Mouse (Mus musculus): ENCODE data around the gene Ago4. TPM values are rescaled to one million over a fixed set of nuclear protein-coding genes. Genes with fewer than 3 reads are reported as not detected.

Ago4 gene
- polyA plus RNA-seq (2015; fragmentation: Nextera tagmentation; extraction: Ambion mirVana) = 8.6 and 10.2 TPM in 2 replicates

DNA sequence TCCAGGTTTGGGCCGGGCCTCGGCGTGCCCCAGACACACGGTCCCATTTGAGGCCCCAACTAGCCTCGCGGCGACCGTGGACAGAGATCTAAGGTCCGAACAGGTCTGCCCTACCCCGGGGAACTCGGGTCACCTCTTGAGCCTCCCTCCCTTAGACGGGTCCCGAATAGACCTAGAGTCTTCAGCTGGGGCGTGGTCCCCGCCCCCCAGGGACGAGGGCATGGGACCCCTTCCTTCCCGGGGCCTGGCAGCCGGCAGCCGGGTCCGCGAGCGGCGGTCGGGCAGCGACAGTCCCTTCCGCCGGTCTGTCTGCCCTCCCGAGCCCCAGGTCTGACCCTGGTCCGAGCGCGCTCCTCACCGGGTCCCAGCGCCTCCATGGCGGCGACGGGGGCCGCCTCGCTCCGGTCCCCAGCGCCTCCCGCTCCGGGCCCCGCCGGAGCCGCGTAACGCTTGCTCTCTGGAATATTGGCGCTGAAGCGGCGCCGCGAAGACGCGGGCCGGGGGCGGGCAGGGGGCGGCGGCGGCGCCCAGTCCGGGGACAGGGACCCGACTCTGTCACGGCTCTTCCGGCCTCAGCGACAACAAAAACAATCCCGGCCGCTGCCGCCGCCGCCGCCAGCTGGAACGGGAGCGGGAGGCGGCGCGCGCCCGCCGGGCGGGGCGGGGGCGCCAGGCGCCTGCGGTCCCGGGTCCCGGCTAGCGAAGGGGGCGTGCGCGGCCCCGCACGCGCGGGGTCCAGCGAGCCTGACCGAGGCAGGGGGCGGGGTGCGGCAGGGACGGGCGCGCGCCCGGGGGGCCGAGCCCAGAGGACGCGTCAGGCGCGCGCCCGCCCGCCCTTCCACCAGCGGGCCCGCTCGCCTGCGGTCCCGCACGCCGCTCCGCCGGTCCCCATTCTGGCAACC lies at the start of gene Ago4:
Gene Ago4, minus strand, starts transcription at position 646 of the 902 bp plus-strand sequence.
- peak within 1 kb of the TSS; percentile 78 for H3K27ac ChIP-seq (replicated peaks)
- under 1% methylated on average over 104 of the region's 120 CpGs for WGBS
- peak within 1 kb of the TSS; percentile 88 for H3K4me2 ChIP-seq (replicated peaks)
- no peaks in the 10 kb centered on the region for H3K9me3 ChIP-seq
- H3K4me3 ChIP-seq = peak within 1 kb of the TSS; percentile 89
- no peaks in the 10 kb centered on the region for H3K36me3 ChIP-seq
- no peaks in the 10 kb centered on the region for H3K27me3 ChIP-seq
- H3K9ac ChIP-seq (replicated peaks) = peak within 1 kb of the TSS; percentile 92
- ATAC-seq (replicated peaks) = peak; percentile 92
- peaks cover 20% of the 10 kb centered on the region for H3K4me1 ChIP-seq

DNA sequence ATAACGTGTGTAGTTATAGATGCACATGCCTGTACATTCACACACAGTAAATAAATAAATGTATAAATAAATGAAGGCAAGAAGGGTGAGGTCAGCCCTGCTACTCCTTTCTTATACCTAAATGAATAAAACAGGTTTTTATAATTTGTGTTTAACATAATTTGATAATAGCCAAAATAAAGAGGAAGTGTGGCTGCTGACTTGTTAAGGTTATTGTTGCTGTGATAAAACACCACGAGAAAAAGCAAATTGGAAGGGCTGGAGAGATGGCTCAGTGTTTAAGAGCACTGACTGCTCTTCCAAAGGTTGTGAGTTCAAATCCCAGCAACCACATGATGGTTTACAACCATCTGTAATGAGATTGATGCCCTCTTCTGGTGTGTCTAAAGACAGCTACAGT lies 45.8 kb upstream of the Ago4 start:
- no peak overlapping the region for H3K4me3 ChIP-seq
- H3K4me2 ChIP-seq (replicated peaks) = no peak overlapping the region
- peaks cover 25% of the 10 kb centered on the region for H3K36me3 ChIP-seq
- no peaks in the 10 kb centered on the region for H3K27me3 ChIP-seq
- 87% methylated on average over 2 of the region's 2 CpGs for WGBS
- H3K9ac ChIP-seq (replicated peaks) = no peak overlapping the region
- no peaks in the 10 kb centered on the region for H3K4me1 ChIP-seq
- ATAC-seq (replicated peaks) = no peak
- H3K9me3 ChIP-seq = no peaks in the 10 kb centered on the region
- no peak overlapping the region for H3K27ac ChIP-seq (replicated peaks)

DNA sequence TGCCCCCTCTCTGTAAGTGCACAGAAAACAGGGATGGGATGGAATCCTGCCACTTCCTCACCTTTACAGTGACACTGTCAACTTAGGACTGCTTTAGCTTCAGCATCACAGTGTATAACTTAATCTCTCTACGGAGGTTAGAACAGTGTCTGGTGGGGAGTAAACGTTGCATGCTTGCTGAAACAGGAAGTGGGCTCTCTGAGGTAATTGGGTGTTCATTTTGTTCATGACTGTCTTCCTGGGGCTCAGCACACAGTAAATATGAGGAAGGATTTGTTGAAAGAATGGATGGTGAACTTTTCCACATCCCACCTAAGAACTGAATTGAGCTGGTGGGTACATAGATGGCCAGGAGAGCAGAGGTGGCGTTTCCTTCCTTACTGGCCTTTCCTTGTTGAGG lies 44.6 kb upstream of the Ago4 start:
- Histone ChIP-seq H3K36me3 (peaks cover 34% of the 10 kb centered on the region), H3K4me2 (replicated peaks) (no peak overlapping the region), H3K27me3 (no peaks in the 10 kb centered on the region), H3K27ac (replicated peaks) (no peak overlapping the region), H3K9me3 (no peaks in the 10 kb centered on the region), H3K4me3 (no peak overlapping the region), H3K9ac (replicated peaks) (no peak overlapping the region), H3K4me1 (no peaks in the 10 kb centered on the region)
- 97% methylated on average over 3 of the region's 3 CpGs for WGBS
- no peak for ATAC-seq (replicated peaks)

DNA sequence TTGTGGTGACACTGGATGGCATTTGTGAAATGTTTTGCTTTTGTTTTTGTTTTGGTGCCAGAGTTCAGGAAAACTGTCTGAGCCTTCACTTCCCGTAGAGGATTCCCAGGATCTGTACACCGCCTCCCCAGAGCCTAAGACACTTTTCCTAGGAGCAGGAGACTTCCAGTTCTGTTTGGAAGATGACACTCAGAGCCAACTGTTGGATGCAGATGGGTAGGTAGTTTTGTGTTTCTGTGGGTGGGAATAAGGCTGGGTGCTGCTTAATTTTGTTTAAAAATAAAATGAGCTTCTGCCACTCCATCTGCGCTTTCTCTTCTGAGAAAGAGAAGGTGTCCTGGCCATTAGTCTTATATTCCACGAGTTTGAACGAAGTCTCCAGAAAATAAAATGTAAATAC lies 43.0 kb upstream of the Ago4 start:
- H3K4me1 ChIP-seq = no peaks in the 10 kb centered on the region
- peaks cover 41% of the 10 kb centered on the region for H3K36me3 ChIP-seq
- no peak overlapping the region for H3K4me3 ChIP-seq
- H3K9me3 ChIP-seq = no peaks in the 10 kb centered on the region
- H3K4me2 ChIP-seq (replicated peaks) = no peak overlapping the region
- H3K27ac ChIP-seq (replicated peaks) = no peak overlapping the region
- no peaks in the 10 kb centered on the region for H3K27me3 ChIP-seq
- no peak overlapping the region for H3K9ac ChIP-seq (replicated peaks)
- no peak for ATAC-seq (replicated peaks)
- WGBS = 94% methylated on average over 5 of the region's 5 CpGs

DNA sequence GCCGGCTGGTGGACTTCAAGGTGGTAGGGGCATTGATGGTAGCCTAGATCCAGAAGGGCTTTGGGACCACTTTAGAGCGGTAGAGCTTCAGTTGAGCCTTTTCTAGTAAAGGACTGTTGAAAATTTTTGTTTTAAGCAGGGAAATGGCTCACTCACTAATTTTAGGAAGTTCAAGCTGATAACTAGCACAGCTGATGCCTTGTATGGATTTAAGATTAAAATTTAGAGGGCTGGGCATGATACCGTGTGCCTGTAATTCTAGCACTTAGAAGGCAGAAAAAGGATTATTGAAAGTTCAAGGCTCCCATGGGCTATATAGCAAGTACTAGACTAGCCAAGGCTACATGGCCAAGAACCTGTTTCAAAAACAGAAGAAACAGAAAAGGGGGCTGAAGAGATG lies 36.5 kb upstream of the Ago4 start:
- 95% methylated on average over 3 of the region's 3 CpGs for WGBS
- H3K4me1 ChIP-seq = no peaks in the 10 kb centered on the region
- no peak for ATAC-seq (replicated peaks)
- no peaks in the 10 kb centered on the region for H3K27me3 ChIP-seq
- no peak overlapping the region for H3K27ac ChIP-seq (replicated peaks)
- H3K36me3 ChIP-seq = peaks cover 36% of the 10 kb centered on the region
- no peak overlapping the region for H3K4me2 ChIP-seq (replicated peaks)
- no peak overlapping the region for H3K9ac ChIP-seq (replicated peaks)
- H3K4me3 ChIP-seq = no peak overlapping the region
- H3K9me3 ChIP-seq = no peaks in the 10 kb centered on the region

DNA sequence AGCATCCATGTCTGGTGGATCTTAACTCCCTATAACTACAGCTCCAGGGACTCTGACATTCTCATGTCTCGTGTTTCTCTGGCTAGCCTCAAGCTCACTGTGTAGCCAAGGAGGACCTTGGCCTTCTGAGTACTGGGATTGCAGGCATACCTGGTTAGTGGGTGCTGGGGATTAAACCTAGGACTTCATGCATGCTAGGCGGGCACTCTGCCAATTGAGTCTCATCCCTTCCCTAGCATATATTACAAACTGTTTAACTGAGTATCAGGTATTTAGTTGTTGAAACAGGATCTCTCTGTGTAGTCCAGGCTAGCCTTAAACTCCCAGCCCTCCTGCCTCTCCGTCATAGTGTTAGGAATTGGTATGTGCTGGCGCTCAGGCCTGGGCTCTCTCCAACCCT lies 34.0 kb upstream of the Ago4 start:
- H3K9me3 ChIP-seq = no peaks in the 10 kb centered on the region
- no peak overlapping the region for H3K4me3 ChIP-seq
- H3K4me2 ChIP-seq (replicated peaks) = no peak overlapping the region
- H3K27ac ChIP-seq (replicated peaks) = no peak overlapping the region
- peaks cover 18% of the 10 kb centered on the region for H3K36me3 ChIP-seq
- no peak overlapping the region for H3K9ac ChIP-seq (replicated peaks)
- no peak for ATAC-seq (replicated peaks)
- WGBS = 94% methylated on average over 4 of the region's 4 CpGs
- H3K4me1 ChIP-seq = no peaks in the 10 kb centered on the region
- no peaks in the 10 kb centered on the region for H3K27me3 ChIP-seq

DNA sequence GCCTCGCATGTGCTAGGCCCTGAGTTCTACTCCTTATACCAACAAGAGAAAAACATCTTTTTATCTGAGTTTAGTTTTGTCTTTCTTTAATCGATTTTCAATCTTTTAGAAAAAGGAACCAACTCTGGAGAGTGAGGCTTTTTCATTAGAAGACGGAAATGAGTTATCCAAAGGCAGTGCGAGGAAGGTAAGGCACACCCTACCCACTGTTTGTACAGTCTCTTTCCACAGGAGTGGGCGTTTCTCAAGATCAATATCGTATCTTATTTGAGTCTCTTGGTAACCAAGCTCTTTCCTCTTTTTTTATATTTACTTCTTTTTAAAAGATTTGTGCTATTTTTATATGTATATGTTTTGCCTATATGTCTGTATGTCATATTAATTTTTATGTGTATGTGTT lies 30.5 kb upstream of the Ago4 start:
- no peaks in the 10 kb centered on the region for H3K9me3 ChIP-seq
- H3K36me3 ChIP-seq = peaks cover 17% of the 10 kb centered on the region
- H3K4me3 ChIP-seq = no peak overlapping the region
- H3K4me1 ChIP-seq = no peaks in the 10 kb centered on the region
- no peak overlapping the region for H3K9ac ChIP-seq (replicated peaks)
- H3K27ac ChIP-seq (replicated peaks) = no peak overlapping the region
- no peaks in the 10 kb centered on the region for H3K27me3 ChIP-seq
- H3K4me2 ChIP-seq (replicated peaks) = no peak overlapping the region
- ATAC-seq (replicated peaks) = no peak
- 92% methylated on average over 6 of the region's 6 CpGs for WGBS

DNA sequence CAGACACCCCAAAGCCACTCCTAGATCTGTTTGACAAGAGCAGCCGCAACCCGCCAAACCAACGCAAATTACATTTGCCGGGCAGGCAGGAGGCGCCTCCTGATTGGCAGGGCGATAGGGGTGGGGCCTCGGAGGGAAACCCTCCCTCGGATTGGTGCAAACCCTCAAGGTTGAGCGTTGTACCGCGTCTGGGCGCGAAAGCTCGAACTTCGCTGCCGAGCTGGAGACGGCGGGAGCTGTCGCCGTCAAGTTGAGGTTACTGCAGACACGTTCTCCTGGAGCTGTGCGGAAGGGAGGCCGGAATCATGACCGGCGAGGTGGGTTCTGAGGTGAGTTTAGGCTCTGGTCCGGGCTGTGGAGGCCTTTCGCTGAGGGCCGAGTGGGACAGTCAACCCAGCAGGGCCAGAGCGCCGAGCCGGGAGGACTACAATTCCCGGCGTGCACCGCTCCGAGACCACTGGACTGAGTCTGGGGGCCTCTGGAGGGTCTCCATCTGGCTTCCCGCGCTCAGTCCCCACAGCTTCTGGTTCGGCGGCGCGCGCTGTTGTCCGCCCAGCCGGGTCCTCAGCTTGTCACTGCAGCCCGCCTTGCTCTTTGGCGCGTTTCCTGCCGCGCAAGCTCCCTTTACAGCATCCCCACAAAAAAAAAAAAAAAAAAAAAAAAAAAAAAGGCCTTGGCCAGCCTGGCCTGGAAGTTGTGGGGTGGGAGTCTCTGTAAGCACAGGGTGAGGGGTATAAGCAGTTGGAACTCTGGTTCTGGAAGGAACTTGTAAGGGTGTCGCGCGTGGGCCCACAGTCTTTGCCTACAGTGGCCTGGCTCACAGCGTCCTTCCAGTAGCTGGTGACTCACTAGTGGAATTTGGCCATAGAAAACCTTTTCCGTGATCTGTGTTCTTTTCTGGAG lies 23.8 kb upstream of the Ago4 start, which contains the start of gene Clspn:
Gene Clspn, plus strand, starts transcription at position 127 of the 903 bp plus-strand sequence.
- peak within 1 kb of the TSS; percentile 31 for H3K27ac ChIP-seq (replicated peaks)
- no peaks in the 10 kb centered on the region for H3K27me3 ChIP-seq
- H3K4me3 ChIP-seq = peak within 1 kb of the TSS; percentile 56
- no peaks in the 10 kb centered on the region for H3K36me3 ChIP-seq
- no peaks in the 10 kb centered on the region for H3K9me3 ChIP-seq
- peak within 1 kb of the TSS; percentile 41 for H3K9ac ChIP-seq (replicated peaks)
- peaks cover 12% of the 10 kb centered on the region for H3K4me1 ChIP-seq
- peak within 1 kb of the TSS; percentile 75 for H3K4me2 ChIP-seq (replicated peaks)
- ATAC-seq (replicated peaks) = peak; percentile 99
- under 1% methylated on average over 54 of the region's 54 CpGs for WGBS

DNA sequence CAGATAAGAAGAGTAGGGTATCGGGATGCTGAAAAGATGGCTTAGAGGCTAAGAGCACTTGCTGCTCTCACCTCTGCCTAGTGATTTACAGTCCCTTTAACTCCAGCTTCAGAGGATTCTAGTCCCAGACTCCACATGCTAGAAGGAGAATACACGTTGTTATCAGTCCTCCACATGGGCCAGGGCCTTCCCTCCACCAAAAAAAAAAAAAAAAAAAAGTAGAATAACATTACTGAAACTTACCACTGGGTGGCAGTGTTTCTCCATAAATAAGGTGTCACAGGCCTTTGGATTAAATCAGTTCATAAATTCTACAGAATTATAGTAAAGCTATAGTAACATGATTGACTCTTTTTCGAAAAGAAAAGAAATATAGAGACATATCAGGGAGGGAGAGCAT lies 21.2 kb upstream of the Ago4 start:
- WGBS = 32% methylated on average over 3 of the region's 3 CpGs
- ATAC-seq (replicated peaks) = no peak

DNA sequence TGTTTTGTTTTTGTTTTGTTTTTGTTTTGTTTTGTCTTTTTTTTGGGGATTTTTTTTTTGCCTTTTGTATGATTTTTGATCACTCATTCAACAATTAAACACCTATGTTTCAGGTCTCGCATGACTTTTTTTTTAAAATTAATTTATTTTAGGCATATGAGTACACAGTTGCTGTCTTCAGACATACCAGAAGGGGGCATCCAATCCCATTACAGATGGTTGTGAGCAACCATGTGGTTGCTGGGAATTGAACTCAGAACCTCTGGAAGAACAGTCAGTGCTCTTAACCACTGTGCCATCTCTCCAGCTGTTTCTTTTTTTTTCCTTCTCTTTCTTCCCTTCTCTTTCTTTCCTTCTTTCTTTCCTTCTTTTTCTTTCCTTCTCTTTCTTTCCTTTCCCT lies 20.4 kb upstream of the Ago4 start:
- Histone ChIP-seq H3K9ac (replicated peaks) (no peak overlapping the region), H3K27ac (replicated peaks) (no peak overlapping the region), H3K27me3 (no peaks in the 10 kb centered on the region), H3K36me3 (no peaks in the 10 kb centered on the region), H3K4me1 (peaks cover 14% of the 10 kb centered on the region), H3K4me2 (replicated peaks) (no peak overlapping the region), H3K9me3 (no peaks in the 10 kb centered on the region), H3K4me3 (no peak overlapping the region)
- WGBS = 80% methylated on average over 1 of the region's 1 CpGs
- ATAC-seq (replicated peaks) = no peak

More for the DNA sequence above, 21.2 kb upstream of the Ago4 start:
- Histone ChIP-seq H3K4me1 (peaks cover 14% of the 10 kb centered on the region), H3K36me3 (no peaks in the 10 kb centered on the region), H3K27me3 (no peaks in the 10 kb centered on the region), H3K4me3 (no peak overlapping the region), H3K9ac (replicated peaks) (no peak overlapping the region), H3K4me2 (replicated peaks) (no peak overlapping the region), H3K27ac (replicated peaks) (no peak overlapping the region), H3K9me3 (no peaks in the 10 kb centered on the region)

DNA sequence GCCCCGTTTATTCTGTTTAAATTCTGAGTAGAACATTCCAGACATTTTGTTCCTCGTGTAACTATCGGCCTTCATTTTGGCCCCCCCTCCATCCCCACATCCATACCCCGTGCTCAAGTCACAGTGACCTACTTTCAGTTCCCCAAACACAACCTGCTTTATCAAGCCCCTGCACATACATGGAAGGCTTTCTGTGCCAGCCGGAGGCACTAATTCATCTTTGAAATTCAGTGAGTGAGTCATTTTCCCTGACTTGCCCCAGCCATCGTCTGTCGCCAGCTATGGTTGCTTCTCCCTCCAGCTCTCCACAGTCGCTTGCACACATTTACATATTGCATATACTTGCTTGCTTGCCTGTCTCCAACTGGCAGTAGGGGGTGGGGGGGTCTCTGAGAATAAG lies 19.8 kb upstream of the Ago4 start:
- H3K9me3 ChIP-seq = no peaks in the 10 kb centered on the region
- H3K27ac ChIP-seq (replicated peaks) = no peak overlapping the region
- peaks cover 14% of the 10 kb centered on the region for H3K4me1 ChIP-seq
- no peaks in the 10 kb centered on the region for H3K27me3 ChIP-seq
- 55% methylated on average over 8 of the region's 8 CpGs for WGBS
- no peak overlapping the region for H3K4me3 ChIP-seq
- H3K4me2 ChIP-seq (replicated peaks) = no peak overlapping the region
- H3K36me3 ChIP-seq = no peaks in the 10 kb centered on the region
- ATAC-seq (replicated peaks) = no peak
- H3K9ac ChIP-seq (replicated peaks) = no peak overlapping the region

DNA sequence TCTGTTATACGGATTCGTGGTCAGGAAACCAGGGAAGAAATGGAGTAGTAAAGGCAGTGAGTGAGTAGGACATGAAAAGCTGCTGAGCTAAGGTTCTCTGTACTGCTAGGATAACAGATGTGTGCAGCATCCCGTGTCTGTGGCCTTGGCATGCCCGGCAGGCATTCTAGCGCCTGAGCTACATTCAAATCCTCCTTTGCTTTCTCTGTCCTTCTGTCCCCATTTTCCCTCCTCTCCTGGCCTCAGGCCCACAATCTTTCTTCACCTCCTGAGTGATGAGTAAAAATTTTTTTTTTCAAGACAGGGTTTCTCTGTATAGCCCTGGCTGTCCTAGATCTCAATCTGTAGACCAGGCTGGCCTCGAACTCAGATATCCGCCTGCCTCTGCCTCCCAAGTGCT lies 18.9 kb upstream of the Ago4 start:
- Histone ChIP-seq H3K27me3 (no peaks in the 10 kb centered on the region), H3K36me3 (no peaks in the 10 kb centered on the region), H3K4me3 (no peak overlapping the region), H3K9ac (replicated peaks) (no peak overlapping the region), H3K4me2 (replicated peaks) (no peak overlapping the region), H3K27ac (replicated peaks) (no peak overlapping the region), H3K4me1 (peaks cover 9% of the 10 kb centered on the region), H3K9me3 (no peaks in the 10 kb centered on the region)
- WGBS = 72% methylated on average over 7 of the region's 7 CpGs
- ATAC-seq (replicated peaks) = no peak

Measured in forebrain, embryonic 15.5 days (tissue).